Mouse (Mus musculus): ENCODE results near the gene S1pr2. TPM values are rescaled to one million over a fixed set of nuclear protein-coding genes. Genes with fewer than 3 reads are reported as not detected.
"Not testable (repeated sequence)": the region's sequence is repeated elsewhere in the genome, so short reads cannot be mapped to it uniquely, and the experiment has no call there.

S1pr2 gene
- polyA plus RNA-seq, 1 experiment from 2014 or later, result 24.8 TPM

DNA sequence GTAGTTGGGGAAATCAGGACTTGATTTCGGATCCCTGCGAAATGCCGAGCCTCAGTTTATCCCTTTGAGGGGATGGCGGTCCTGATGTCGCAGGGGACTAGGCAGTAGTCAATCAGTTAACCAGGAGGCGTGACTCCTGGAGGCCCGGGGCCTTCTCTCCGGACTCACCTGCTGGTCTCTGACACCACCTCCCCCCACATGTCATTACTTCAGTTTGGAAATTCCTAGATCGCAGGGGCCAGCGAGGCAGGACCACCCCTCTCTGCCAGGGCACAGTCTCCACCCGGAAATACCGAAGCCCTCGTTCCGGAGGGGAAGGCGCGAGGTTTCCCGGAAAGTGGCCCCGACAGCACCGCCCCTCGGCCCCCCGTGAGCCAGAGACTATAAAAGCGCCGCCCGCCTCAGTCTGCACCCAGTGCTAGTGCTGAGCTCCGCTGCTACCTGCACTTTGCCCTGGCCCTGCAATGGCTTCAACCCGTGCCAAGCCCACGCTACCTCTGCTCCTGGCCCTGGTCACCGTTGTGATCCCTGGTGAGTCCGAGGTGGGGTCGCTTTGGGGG is 39.1 kb upstream of the S1pr2 start, which contains the start of gene Icam1:
Gene Icam1 (plus strand): TSS at position 415 of the 560 bp plus-strand sequence.
- Histone ChIP-seq H3K9ac (ENCODE audit: low read length) (no peak within 1 kb of the TSS; the same call in 1 of the 2 replicates), H3K27me3 (ENCODE audit: control insufficient read depth, insufficient read depth, low read length) (peaks cover 43% of the 10 kb centered on the region), H3K9me3 (ENCODE audit: control insufficient read depth, low read length) (no peaks in the 10 kb centered on the region), H3K4me1 (ENCODE audit: control insufficient read depth, insufficient read depth, low read length) (peaks cover 6% of the 10 kb centered on the region; the same call in 1 of the 2 replicates), H3K4me2 (ENCODE audit: low read depth) (peak within 1 kb of the TSS; percentile 35; the same call in 1 of the 2 replicates), H3K36me3 (ENCODE audit: control insufficient read depth, insufficient read depth, low read length) (no peaks in the 10 kb centered on the region), H3K27ac (ENCODE audit: low read depth, low read length) (0 out of 2 replicates have a peak within 1 kb of the TSS, but pooled peaks have one; percentile 6), H3K4me3 (ENCODE audit: low read depth, low read length) (peak within 1 kb of the TSS; percentile 20)
- WGBS, result under 1% methylated on average over 30 of the region's 30 CpGs
- no peak for DNase-seq (ENCODE audit: low spot score)
- no peak for ATAC-seq (ENCODE audit: insufficient read depth, low FRiP score, low TSS enrichment)

DNA sequence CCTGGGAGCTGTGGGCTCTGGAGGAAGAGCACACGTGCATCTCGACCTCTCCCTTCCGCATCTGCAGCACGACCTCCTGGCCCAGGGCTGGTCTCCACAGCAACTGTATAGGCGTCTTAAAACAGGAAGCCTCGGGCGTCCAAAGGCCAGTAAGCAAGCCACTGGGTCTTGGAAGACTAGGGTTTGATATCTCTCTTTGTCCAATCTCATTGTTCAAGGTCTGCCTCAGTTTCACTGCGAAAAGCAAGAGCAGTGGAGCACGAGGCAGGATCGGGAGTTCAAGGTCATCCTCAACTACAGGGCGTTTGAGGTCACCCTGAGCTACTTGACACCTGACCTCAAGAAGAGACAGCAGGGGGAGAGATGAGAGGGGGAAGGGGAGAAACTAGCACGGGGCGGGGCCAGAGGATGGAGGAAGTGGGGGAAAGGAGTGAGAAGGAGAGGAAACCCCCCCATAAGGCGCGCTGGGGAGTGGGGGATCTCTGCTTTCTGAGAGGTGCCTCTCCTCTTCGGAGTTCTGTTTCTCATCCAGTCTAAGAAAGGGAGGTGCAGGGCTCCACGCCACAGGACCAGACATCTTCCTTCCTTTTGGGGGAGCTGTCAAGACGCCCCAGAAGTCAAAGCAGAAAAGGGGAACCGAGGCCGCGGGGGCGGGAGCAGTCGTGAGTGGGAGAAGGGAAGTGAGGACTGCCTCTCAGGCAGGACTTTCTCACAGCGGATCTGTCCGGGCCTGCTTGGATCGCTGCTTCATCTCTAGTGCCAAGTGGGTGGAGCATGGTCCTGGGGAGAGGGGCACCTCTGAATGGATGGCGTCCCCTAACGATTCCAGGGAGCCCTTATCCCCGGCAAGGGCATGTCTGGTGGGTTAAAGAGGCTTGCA is 38.4 kb upstream of the S1pr2 start:
- WGBS, result 2% methylated on average over 29 of the region's 29 CpGs
- H3K36me3 ChIP-seq (ENCODE audit: control insufficient read depth, insufficient read depth, low read length), result no peaks in the 10 kb centered on the region
- no peak overlapping the region for H3K27ac ChIP-seq (ENCODE audit: low read depth, low read length)
- no peak overlapping the region for H3K9ac ChIP-seq (ENCODE audit: low read length)
- ATAC-seq (ENCODE audit: insufficient read depth, low FRiP score, low TSS enrichment), result no peak
- no peaks in the 10 kb centered on the region for H3K9me3 ChIP-seq (ENCODE audit: control insufficient read depth, low read length)
- peaks cover 6% of the 10 kb centered on the region; the same call in 1 of the 2 replicates for H3K4me1 ChIP-seq (ENCODE audit: control insufficient read depth, insufficient read depth, low read length)
- peak overlapping the region; percentile 35; the same call in 1 of the 2 replicates for H3K4me2 ChIP-seq (ENCODE audit: low read depth)
- H3K27me3 ChIP-seq (ENCODE audit: control insufficient read depth, insufficient read depth, low read length), result peaks cover 43% of the 10 kb centered on the region
- H3K4me3 ChIP-seq (ENCODE audit: low read depth, low read length), result peak overlapping the region; percentile 20; the same call in 1 of the 2 replicates
- DNase-seq (ENCODE audit: low spot score), result no peak

DNA sequence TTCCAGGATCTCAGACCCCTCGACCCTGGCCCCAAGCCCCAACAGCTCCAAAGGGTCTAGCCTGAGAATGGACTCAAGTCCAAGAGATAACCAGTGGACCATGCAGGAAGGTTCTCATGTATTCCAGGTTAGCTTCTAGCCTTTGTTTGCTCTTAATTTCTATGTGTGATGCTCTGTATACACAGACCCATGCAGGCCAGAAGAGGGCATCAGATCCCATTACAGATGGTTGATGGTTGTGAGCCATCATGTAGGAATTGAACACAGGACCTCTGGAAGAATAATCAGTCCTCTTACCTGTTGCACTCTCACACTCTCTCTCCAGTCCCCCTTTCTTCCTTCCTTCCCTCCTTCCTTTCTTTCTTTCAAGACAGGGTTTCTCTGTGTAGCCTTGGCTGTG is 35.8 kb upstream of the S1pr2 start:
- ATAC-seq (ENCODE audit: insufficient read depth, low FRiP score, low TSS enrichment) (no peak), DNase-seq (ENCODE audit: low spot score) (no peak)
- peaks cover 5% of the 10 kb centered on the region for H3K36me3 ChIP-seq (ENCODE audit: control insufficient read depth, insufficient read depth, low read length)
- H3K27me3 ChIP-seq (ENCODE audit: control insufficient read depth, insufficient read depth, low read length), result peaks cover 34% of the 10 kb centered on the region
- H3K9me3 ChIP-seq (ENCODE audit: control insufficient read depth, low read length), result no peaks in the 10 kb centered on the region
- peaks cover 6% of the 10 kb centered on the region; the same call in 1 of the 2 replicates for H3K4me1 ChIP-seq (ENCODE audit: control insufficient read depth, insufficient read depth, low read length)
- WGBS, result 52% methylated on average over 1 of the region's 1 CpGs
- no peak overlapping the region for H3K4me2 ChIP-seq (ENCODE audit: low read depth)
- H3K4me3 ChIP-seq (ENCODE audit: low read depth, low read length), result no peak overlapping the region
- no peak overlapping the region for H3K9ac ChIP-seq (ENCODE audit: low read length)
- H3K27ac ChIP-seq (ENCODE audit: low read depth, low read length), result no peak overlapping the region

DNA sequence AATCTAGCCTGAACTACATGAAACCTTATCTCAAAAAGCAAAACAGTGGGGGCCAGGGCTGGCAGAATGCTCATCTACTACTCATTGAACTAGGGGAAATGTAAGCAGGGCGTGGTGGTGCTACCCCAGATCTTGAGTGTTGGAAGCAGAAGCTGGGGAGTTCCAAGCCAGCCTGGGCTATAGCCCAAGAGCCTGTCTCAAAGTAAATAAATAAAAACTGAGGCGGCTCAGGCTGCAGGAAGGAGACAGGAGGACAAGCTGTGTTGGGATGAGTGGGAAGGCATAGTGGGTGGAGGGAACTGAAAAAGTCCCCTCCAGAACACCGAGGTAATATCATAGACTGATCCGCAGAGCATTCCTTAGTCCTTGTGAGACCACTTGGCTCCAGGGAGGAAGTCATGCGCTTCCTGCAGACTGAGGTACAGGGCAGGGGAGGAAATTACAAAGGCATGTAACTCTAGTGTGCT is 35.3 kb upstream of the S1pr2 start:
- WGBS, result 59% methylated on average over 5 of the region's 5 CpGs
- Histone ChIP-seq H3K9me3 (ENCODE audit: control insufficient read depth, low read length) (no peaks in the 10 kb centered on the region), H3K27me3 (ENCODE audit: control insufficient read depth, insufficient read depth, low read length) (peaks cover 29% of the 10 kb centered on the region), H3K4me3 (ENCODE audit: low read depth, low read length) (no peak overlapping the region), H3K27ac (ENCODE audit: low read depth, low read length) (no peak overlapping the region), H3K36me3 (ENCODE audit: control insufficient read depth, insufficient read depth, low read length) (peaks cover 6% of the 10 kb centered on the region), H3K4me1 (ENCODE audit: control insufficient read depth, insufficient read depth, low read length) (peaks cover 6% of the 10 kb centered on the region; the same call in 1 of the 2 replicates), H3K4me2 (ENCODE audit: low read depth) (no peak overlapping the region), H3K9ac (ENCODE audit: low read length) (no peak overlapping the region)
- ATAC-seq (ENCODE audit: insufficient read depth, low FRiP score, low TSS enrichment) (no peak), DNase-seq (ENCODE audit: low spot score) (peak; percentile 9)

DNA sequence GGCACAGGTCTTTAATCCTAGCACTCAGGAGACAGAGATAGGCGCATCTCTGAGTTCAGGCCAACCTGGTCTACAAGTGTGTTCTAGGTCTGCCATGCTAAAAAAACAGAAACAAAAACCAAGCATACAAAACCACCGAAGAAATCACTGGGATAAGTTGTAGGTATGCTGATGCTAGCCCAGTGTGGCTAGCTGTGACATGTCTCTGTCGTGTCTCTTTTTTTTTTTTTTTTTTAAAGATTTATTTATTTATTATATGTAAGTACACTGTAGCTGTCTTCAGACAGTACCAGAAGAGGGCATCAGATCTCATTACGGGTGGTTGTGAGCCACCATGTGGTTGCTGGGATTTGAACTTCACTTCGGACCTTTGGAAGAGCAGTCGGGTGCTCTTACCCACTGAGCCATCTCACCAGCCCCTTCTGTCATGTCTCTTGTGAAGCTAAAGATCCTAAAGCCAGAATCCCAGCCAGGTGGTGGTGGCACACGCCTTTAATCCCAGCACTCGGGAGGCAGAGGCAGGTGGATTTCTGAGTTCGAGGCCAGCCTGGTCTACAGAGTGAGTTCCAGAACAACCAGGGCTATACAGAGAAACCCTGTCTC is 34.5 kb upstream of the S1pr2 start:
- H3K27me3 ChIP-seq (ENCODE audit: control insufficient read depth, insufficient read depth, low read length), result peaks cover 21% of the 10 kb centered on the region
- not testable (repeated sequence) for H3K36me3 ChIP-seq (ENCODE audit: control insufficient read depth, insufficient read depth, low read length)
- 76% methylated on average over 9 of the region's 9 CpGs for WGBS

DNA sequence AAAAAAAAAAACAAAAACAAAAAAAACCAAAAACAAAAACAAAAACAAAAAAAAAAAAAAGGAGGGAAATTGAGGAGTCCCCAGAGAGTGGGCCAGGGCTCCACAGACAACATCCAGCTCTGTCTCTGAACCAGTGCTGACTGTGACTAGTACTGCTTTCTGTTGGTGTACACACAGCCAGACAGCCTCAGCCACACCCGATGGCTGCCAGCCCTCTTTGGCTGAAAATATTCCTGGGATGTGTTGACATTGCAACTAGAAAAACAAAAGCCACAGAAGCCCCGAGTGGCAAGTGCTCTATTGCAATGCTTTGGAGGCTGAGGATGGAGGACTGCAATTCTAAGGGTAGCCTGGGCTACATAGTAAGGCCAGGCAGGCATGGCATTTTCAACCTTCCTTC is 33.8 kb upstream of the S1pr2 start:
- Histone ChIP-seq H3K9ac (ENCODE audit: low read length) (no peak overlapping the region), H3K9me3 (ENCODE audit: control insufficient read depth, low read length) (no peaks in the 10 kb centered on the region), H3K27ac (ENCODE audit: low read depth, low read length) (no peak overlapping the region), H3K27me3 (ENCODE audit: control insufficient read depth, insufficient read depth, low read length) (peaks cover 14% of the 10 kb centered on the region), H3K4me1 (ENCODE audit: control insufficient read depth, insufficient read depth, low read length) (peaks cover 2% of the 10 kb centered on the region; the same call in 1 of the 2 replicates), H3K4me2 (ENCODE audit: low read depth) (no peak overlapping the region), H3K4me3 (ENCODE audit: low read depth, low read length) (no peak overlapping the region), H3K36me3 (ENCODE audit: control insufficient read depth, insufficient read depth, low read length) (peaks cover 9% of the 10 kb centered on the region)
- ATAC-seq (ENCODE audit: insufficient read depth, low FRiP score, low TSS enrichment) (no peak), DNase-seq (ENCODE audit: low spot score) (peak; percentile 6)
- WGBS, result 74% methylated on average over 2 of the region's 2 CpGs

More for the DNA sequence above, 34.5 kb upstream of the S1pr2 start:
- H3K4me2 ChIP-seq (ENCODE audit: low read depth); H3K27ac ChIP-seq (ENCODE audit: low read depth, low read length); H3K4me3 ChIP-seq (ENCODE audit: low read depth, low read length); H3K4me1 ChIP-seq (ENCODE audit: control insufficient read depth, insufficient read depth, low read length); H3K9me3 ChIP-seq (ENCODE audit: control insufficient read depth, low read length); H3K9ac ChIP-seq (ENCODE audit: low read length); ATAC-seq (ENCODE audit: insufficient read depth, low FRiP score, low TSS enrichment): not testable (repeated sequence)
- peak; percentile 5 for DNase-seq (ENCODE audit: low spot score)

DNA sequence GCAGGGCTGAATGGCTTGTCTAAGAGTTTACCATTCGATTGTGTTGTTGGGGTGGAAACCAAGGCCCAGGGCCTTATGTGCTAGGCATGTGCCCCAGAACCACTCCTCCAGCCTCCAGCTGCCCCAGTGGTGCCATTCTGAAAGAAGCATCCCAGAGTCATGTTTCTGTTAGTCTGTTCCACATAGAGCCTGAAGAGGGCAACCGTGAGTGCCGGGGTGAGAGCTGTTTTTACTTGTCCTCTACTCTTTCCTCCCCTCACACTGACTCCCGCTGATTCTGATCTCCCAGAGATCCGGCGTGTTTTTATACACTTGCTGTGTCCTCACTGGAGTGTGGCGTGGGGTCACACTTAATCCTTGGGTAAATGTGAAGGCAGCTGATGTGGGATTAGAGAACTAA is 31.4 kb upstream of the S1pr2 start:
- Histone ChIP-seq H3K36me3 (ENCODE audit: control insufficient read depth, insufficient read depth, low read length) (peaks cover 9% of the 10 kb centered on the region), H3K9me3 (ENCODE audit: control insufficient read depth, low read length) (no peaks in the 10 kb centered on the region), H3K4me2 (ENCODE audit: low read depth) (no peak overlapping the region), H3K27ac (ENCODE audit: low read depth, low read length) (no peak overlapping the region), H3K9ac (ENCODE audit: low read length) (no peak overlapping the region), H3K4me1 (ENCODE audit: control insufficient read depth, insufficient read depth, low read length) (no peaks in the 10 kb centered on the region), H3K27me3 (ENCODE audit: control insufficient read depth, insufficient read depth, low read length) (no peaks in the 10 kb centered on the region), H3K4me3 (ENCODE audit: low read depth, low read length) (no peak overlapping the region)
- ATAC-seq (ENCODE audit: insufficient read depth, low FRiP score, low TSS enrichment), result no peak
- 89% methylated on average over 7 of the region's 7 CpGs for WGBS
- peak; percentile 8 for DNase-seq (ENCODE audit: low spot score)

DNA sequence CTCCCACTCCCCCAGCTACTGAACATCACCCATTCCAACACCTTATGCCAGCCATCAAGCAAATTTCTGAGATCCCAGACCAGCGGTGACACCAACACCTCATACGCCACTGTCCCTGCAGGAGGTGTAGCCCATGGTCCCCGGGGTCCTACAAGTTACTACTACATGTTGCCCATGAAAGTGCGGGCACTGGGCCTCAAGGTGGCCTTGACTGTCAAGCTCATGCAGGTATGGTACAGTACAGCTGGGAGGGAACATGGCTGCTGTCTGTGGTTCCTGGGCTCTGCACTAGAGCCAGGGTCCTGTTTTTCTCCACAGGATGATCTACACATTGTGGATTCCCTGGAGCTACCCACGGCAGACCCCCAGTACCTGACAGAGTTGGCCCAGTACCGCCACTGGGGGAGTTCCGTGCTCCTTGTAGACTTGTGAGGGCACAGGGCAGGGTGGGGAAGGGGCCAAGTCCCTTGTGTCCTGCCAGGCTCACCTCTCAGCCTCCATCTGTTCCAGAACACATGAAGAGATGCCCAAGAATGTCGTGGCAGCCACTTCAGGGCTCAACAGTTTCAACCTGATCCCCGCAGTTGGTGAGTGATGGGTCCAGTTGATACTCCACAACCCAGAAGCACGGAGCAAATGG is 30.9 kb upstream of the S1pr2 start:
- WGBS, result 90% methylated on average over 10 of the region's 10 CpGs
- Histone ChIP-seq H3K4me1 (ENCODE audit: control insufficient read depth, insufficient read depth, low read length) (no peaks in the 10 kb centered on the region), H3K9me3 (ENCODE audit: control insufficient read depth, low read length) (no peaks in the 10 kb centered on the region), H3K27me3 (ENCODE audit: control insufficient read depth, insufficient read depth, low read length) (no peaks in the 10 kb centered on the region), H3K4me2 (ENCODE audit: low read depth) (no peak overlapping the region), H3K36me3 (ENCODE audit: control insufficient read depth, insufficient read depth, low read length) (peaks cover 9% of the 10 kb centered on the region), H3K9ac (ENCODE audit: low read length) (no peak overlapping the region), H3K4me3 (ENCODE audit: low read depth, low read length) (no peak overlapping the region), H3K27ac (ENCODE audit: low read depth, low read length) (no peak overlapping the region)
- ATAC-seq (ENCODE audit: insufficient read depth, low FRiP score, low TSS enrichment) (no peak), DNase-seq (ENCODE audit: low spot score) (peak; percentile 5)

Data from neural tube, embryonic 11.5 days (tissue).